In genomic region chr7:140253780-140254299, GRCm38 (mm10) we compare ENCODE assay signal across 26 mouse cellular contexts. TPM values are rescaled to one million over a fixed set of nuclear protein-coding genes. Genes with fewer than 3 reads are reported as not detected.
"Had no signal": no experiment of that assay in that cellular context is flagged by ENCODE, and none has a peak within 500 bp of the region (broad histone marks: within the 10 kb centered on the region; RNA-seq: fewer than 3 reads in every experiment).

No protein-coding gene starts in this region.

- H3K27me3 ChIP-seq: kidney, embryonic 15.5 days; liver, embryonic 13.5 days; megakaryocyte, embryonic 14.5 days; midbrain, embryonic 13.5 days; neural tube, embryonic 12.5 days; neural tube, embryonic 15.5 days had no signal

- H3K27ac ChIP-seq: kidney, embryonic 15.5 days; left cerebral cortex, adult 2 months; liver, embryonic 13.5 days; midbrain, embryonic 10.5 days; midbrain, embryonic 13.5 days; neural tube, embryonic 12.5 days; neural tube, embryonic 15.5 days had no signal

- H3K36me3 ChIP-seq: kidney, embryonic 15.5 days; liver, embryonic 13.5 days; midbrain, embryonic 10.5 days; midbrain, embryonic 13.5 days; neural tube, embryonic 12.5 days; neural tube, embryonic 15.5 days had no signal

- H3K4me1 ChIP-seq: kidney, embryonic 15.5 days; liver, embryonic 13.5 days; megakaryocyte, embryonic 14.5 days; midbrain, embryonic 10.5 days; midbrain, embryonic 13.5 days; neural tube, embryonic 12.5 days; neural tube, embryonic 15.5 days had no signal

- H3K9me3 ChIP-seq: kidney, embryonic 15.5 days; liver, embryonic 13.5 days; megakaryocyte, embryonic 14.5 days; midbrain, embryonic 10.5 days; midbrain, embryonic 13.5 days; neural tube, embryonic 12.5 days; neural tube, embryonic 15.5 days had no signal

- ATAC-seq: midbrain, embryonic 13.5 days; midbrain, embryonic 16.5 days had no signal

- H3K4me3 ChIP-seq: kidney, embryonic 15.5 days; left cerebral cortex, adult 2 months; liver, embryonic 13.5 days; megakaryocyte, embryonic 14.5 days; midbrain, embryonic 10.5 days; midbrain, embryonic 13.5 days; neural tube, embryonic 12.5 days; neural tube, embryonic 15.5 days had no signal

- H3K9ac ChIP-seq: kidney, embryonic 15.5 days; liver, embryonic 13.5 days; midbrain, embryonic 13.5 days; neural tube, embryonic 12.5 days; neural tube, embryonic 15.5 days had no signal

- H3K4me2 ChIP-seq: kidney, embryonic 15.5 days; liver, embryonic 13.5 days; midbrain, embryonic 13.5 days; neural tube, embryonic 12.5 days; neural tube, embryonic 15.5 days had no signal

- DNase-seq: kidney, adult 8-10 months; kidney, postnatal 10 days; kidney, postnatal 36 days; layer of hippocampus, postnatal 36 days; liver, embryonic 13.5 days; lung, adult 2 months; lung, postnatal 14 days; lung, postnatal 4 days; thymus, postnatal 36 days had no signal

RNA-seq across cellular contexts. Expression of gene 5830411N06Rik, which starts 6.8 kb away (rescaled TPM):
- total RNA-seq: left cerebral cortex, postnatal 36 days; liver, adult 2 months had no signal
- polyA plus RNA-seq: kidney, embryonic 15.5 days; limb, embryonic 11.5 days; liver, adult 2 months; liver, embryonic 13.5 days; liver, embryonic 16.5 days; midbrain, embryonic 10.5 days; midbrain, embryonic 13.5 days; midbrain, embryonic 16.5 days; neural tube, embryonic 12.5 days; stomach, embryonic 14.5 days had no signal

RNA-seq across cellular contexts. Expression of gene Cd163l1, which starts 35.8 kb away (rescaled TPM):
- total RNA-seq: left cerebral cortex, postnatal 36 days; liver, adult 2 months had no signal
- polyA plus RNA-seq: kidney, embryonic 15.5 days; limb, embryonic 11.5 days; midbrain, embryonic 10.5 days; midbrain, embryonic 13.5 days; midbrain, embryonic 16.5 days; neural tube, embryonic 12.5 days; neural tube, embryonic 15.5 days had no signal

RNA-seq across cellular contexts. Expression of gene Olfr524, which starts 48.1 kb away (rescaled TPM):
- total RNA-seq: layer of hippocampus, adult 8-10 months; layer of hippocampus, postnatal 10 days; layer of hippocampus, postnatal 36 days; left cerebral cortex, adult 2 months; left cerebral cortex, postnatal 10 days; left cerebral cortex, postnatal 36 days; liver, adult 2 months had no signal
- polyA plus RNA-seq: kidney, embryonic 15.5 days; limb, embryonic 11.5 days; limb, embryonic 14.5 days; liver, adult 2 months; liver, embryonic 13.5 days; liver, embryonic 16.5 days; lung, adult 2 months; midbrain, embryonic 10.5 days; midbrain, embryonic 13.5 days; midbrain, embryonic 16.5 days; neural tube, embryonic 12.5 days; neural tube, embryonic 15.5 days; stomach, embryonic 14.5 days had no signal
